Mouse (Mus musculus) liver, embryonic 12.5 days (tissue): ENCODE measurements around the gene Psrc1. TPM values are rescaled to one million over a fixed set of nuclear protein-coding genes. Genes with fewer than 3 reads are reported as not detected.

ENCODE experiments used
- ATAC-seq: fragments of 200-750 bp; cut with Nextera tagmentation; 2 replicates; pipeline ENCODE4 v1.8.0; 2017; ENCODE audit warnings: moderate number of reproducible peaks, mild to moderate bottlenecking, moderate library complexity
- H3K27ac ChIP-seq: fragments of 300-500 bp; sonication (generic); 2 replicates; pipeline ENCODE4 v1.5.1; 2016; ENCODE audit warnings: mild to moderate bottlenecking
- H3K27me3 ChIP-seq: fragments of 300-500 bp; sonication (generic); replicated peaks from 2 replicates; pipeline ENCODE4 v1.6.1; 2016; ENCODE audit warnings: mild to moderate bottlenecking, moderate library complexity
- H3K36me3 ChIP-seq: fragments of 300-500 bp; sonication (generic); 2 replicates; pipeline ENCODE4 v1.6.1; 2016; ENCODE audit warnings: mild to moderate bottlenecking, moderate library complexity
- H3K4me1 ChIP-seq: fragments of 300-500 bp; sonication (generic); 2 replicates; pipeline ENCODE4 v1.6.1; 2016
- H3K4me2 ChIP-seq: fragments of 300-500 bp; sonication (generic); 2 replicates; pipeline ENCODE4 v1.6.1; 2016; ENCODE audit warnings: mild to moderate bottlenecking, moderate library complexity
- H3K4me3 ChIP-seq: fragments of 300-500 bp; sonication (generic); 2 replicates; pipeline ENCODE4 v1.5.1; 2016; ENCODE audit warnings: mild to moderate bottlenecking, moderate library complexity
- H3K9ac ChIP-seq: fragments of 300-500 bp; sonication (generic); 2 replicates; pipeline ENCODE4 v1.6.1; 2016; ENCODE audit warnings: mild to moderate bottlenecking, moderate library complexity
- H3K9me3 ChIP-seq: fragments of 300-500 bp; sonication (generic); replicated peaks from 2 replicates; pipeline ENCODE4 v1.6.1; 2016; ENCODE audit warnings: mild to moderate bottlenecking, moderate library complexity
- WGBS: fragments of 180-500 bp; shearing (Covaris S2); methylation state at CpG from one replicate; pipeline ENCODE4 v1.1.7; 2016; ENCODE audit not compliant: insufficient replicate concordance; 5-methylcytosine and 5-hydroxymethylcytosine counted together
- polyA plus RNA-seq: library from polyadenylated mRNA; unstranded; fragments of >200 nt; fragmentation: Nextera tagmentation; extraction: Ambion mirVana; gene quantifications from 2 replicates; pipeline ENCODE4 v1.2.1, GENCODE M21; 2016

The Psrc1 gene
- polyA plus RNA-seq, 1 experiment from 2014 or later: 21.2 TPM

DNA sequence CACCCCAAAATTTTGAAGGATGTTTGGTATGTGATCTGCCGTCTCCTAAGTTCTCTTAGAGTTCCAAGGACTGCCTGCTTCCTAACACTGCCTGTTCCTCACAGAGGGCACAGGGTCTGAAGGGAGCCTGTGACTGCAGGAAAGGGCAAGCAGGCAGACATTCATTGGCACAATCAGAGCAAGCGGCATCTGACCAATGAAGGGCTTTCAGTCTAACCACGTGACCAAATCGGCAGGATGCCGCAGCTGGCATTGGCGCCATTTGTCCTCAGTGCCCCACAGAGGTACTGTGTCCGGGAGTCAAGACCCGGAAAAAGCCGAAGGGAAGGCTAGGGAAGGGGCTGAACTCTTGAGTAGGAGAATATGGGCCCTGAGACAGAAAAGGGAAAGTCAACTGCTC, 16.5 kb upstream of the Psrc1 start:
- Histone ChIP-seq H3K27me3 (peaks cover 9% of the 10 kb centered on the region; the same call in 1 of the 2 replicates), H3K36me3 (no peaks in the 10 kb centered on the region), H3K4me3 (no peak overlapping the region), H3K9ac (no peak overlapping the region), H3K9me3 (no peaks in the 10 kb centered on the region), H3K4me1 (peaks cover 29% of the 10 kb centered on the region), H3K4me2 (no peak overlapping the region), H3K27ac (no peak overlapping the region)
- 49% methylated on average over 9 of the region's 9 CpGs for WGBS
- ATAC-seq: no peak

DNA sequence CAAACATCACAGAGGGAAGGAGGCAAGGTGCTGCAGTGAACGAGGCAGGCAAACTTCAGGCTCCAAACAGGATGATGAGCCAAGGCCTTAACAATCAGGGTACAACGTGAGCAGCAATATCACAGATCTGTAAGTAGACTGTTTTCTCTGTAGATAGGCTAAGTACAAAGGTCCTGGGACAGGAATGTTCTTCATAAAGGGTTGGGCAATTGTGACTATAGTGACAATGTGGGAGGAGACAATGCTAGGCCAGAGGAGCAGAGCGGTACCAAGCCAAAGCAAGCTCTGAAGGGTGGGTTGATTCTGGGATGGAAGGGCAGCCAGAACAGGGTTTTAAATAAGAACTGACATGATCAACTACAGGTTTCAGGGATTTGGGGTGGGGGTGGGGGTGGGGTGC, 15.8 kb upstream of the Psrc1 start:
- H3K27me3 ChIP-seq: peaks cover 9% of the 10 kb centered on the region; the same call in 1 of the 2 replicates
- H3K4me1 ChIP-seq: peaks cover 33% of the 10 kb centered on the region
- H3K9me3 ChIP-seq: no peaks in the 10 kb centered on the region
- no peak overlapping the region for H3K4me2 ChIP-seq
- H3K36me3 ChIP-seq: no peaks in the 10 kb centered on the region
- no peak overlapping the region for H3K9ac ChIP-seq
- no peak overlapping the region for H3K4me3 ChIP-seq
- H3K27ac ChIP-seq: no peak overlapping the region
- 50% methylated on average over 3 of the region's 3 CpGs for WGBS
- ATAC-seq: no peak

DNA sequence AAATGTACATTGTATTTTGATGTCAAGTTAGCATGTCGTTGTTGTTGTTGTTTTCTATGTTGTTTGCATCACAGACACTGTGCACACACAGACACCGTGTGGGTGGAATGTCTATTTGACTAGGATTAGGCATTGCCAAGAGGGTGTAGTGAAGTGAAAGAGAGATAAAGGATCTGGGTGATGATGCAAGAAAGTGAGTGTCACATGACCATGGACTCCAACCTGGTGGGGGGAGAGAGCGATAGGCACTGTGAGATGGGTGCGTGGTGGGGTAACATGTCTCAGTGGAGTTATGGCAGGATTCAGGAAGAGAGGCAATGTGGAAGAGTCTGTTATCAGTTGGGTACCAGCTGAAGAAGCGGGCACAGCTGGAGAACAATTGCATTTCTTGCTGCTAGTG, 14.9 kb upstream of the Psrc1 start:
- no peak overlapping the region for H3K9ac ChIP-seq
- peaks cover 9% of the 10 kb centered on the region; the same call in 1 of the 2 replicates for H3K27me3 ChIP-seq
- 0 out of 2 replicates have a peak, but pooled peaks have one; percentile 14 for ATAC-seq
- WGBS: 46% methylated on average over 5 of the region's 5 CpGs
- H3K4me1 ChIP-seq: peaks cover 29% of the 10 kb centered on the region
- no peak overlapping the region for H3K4me3 ChIP-seq
- no peak overlapping the region for H3K27ac ChIP-seq
- no peaks in the 10 kb centered on the region for H3K36me3 ChIP-seq
- H3K4me2 ChIP-seq: no peak overlapping the region
- H3K9me3 ChIP-seq: no peaks in the 10 kb centered on the region

DNA sequence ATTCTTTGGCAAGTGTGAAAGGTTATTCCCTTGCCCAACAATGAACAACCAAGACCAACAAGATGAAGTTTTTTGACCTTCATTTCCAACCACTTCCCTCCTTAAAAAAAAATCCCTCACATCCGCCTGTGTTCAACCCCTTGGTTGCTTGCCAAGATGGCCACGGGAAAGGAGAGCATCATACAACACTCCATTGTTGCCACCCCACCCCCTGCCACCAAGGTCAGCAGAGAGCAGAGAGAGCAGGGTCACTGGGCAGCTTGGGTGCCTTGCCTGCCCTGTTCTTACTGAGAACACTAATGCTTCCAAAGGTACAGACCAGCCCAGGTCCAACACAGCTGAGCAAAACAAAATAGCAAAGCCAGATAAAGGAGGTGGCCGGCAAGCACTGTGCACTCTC, 11.4 kb upstream of the Psrc1 start:
- Histone ChIP-seq H3K4me3 (no peak overlapping the region), H3K4me1 (peaks cover 18% of the 10 kb centered on the region), H3K4me2 (no peak overlapping the region), H3K9ac (no peak overlapping the region), H3K36me3 (no peaks in the 10 kb centered on the region), H3K9me3 (no peaks in the 10 kb centered on the region), H3K27me3 (peaks cover 9% of the 10 kb centered on the region; the same call in 1 of the 2 replicates), H3K27ac (no peak overlapping the region)
- 34% methylated on average over 3 of the region's 3 CpGs for WGBS
- ATAC-seq: no peak

DNA sequence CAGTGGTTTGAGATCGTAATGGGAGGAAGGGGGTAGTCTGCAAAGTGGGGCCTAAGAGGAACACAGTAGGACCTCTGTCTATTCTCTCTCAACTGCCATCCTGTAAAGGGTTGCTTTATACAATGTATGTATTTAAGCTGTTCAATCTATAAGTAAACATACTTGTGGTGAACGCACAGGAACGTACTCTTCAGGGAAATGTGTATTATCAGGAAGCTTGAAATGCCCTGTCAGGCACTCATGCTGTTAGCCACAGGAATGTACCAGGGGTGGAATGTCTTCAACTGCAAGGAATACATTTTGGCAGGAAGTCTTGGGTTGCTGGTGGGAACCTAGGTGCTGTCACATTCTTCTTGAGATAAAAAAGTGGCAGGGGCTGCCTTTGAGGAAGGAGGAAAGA, 10.9 kb upstream of the Psrc1 start:
- Histone ChIP-seq H3K4me3 (no peak overlapping the region), H3K27me3 (peaks cover 9% of the 10 kb centered on the region; the same call in 1 of the 2 replicates), H3K4me2 (no peak overlapping the region), H3K9me3 (no peaks in the 10 kb centered on the region), H3K36me3 (no peaks in the 10 kb centered on the region), H3K27ac (no peak overlapping the region), H3K4me1 (peaks cover 18% of the 10 kb centered on the region), H3K9ac (no peak overlapping the region)
- ATAC-seq: no peak
- WGBS: 47% methylated on average over 3 of the region's 3 CpGs

DNA sequence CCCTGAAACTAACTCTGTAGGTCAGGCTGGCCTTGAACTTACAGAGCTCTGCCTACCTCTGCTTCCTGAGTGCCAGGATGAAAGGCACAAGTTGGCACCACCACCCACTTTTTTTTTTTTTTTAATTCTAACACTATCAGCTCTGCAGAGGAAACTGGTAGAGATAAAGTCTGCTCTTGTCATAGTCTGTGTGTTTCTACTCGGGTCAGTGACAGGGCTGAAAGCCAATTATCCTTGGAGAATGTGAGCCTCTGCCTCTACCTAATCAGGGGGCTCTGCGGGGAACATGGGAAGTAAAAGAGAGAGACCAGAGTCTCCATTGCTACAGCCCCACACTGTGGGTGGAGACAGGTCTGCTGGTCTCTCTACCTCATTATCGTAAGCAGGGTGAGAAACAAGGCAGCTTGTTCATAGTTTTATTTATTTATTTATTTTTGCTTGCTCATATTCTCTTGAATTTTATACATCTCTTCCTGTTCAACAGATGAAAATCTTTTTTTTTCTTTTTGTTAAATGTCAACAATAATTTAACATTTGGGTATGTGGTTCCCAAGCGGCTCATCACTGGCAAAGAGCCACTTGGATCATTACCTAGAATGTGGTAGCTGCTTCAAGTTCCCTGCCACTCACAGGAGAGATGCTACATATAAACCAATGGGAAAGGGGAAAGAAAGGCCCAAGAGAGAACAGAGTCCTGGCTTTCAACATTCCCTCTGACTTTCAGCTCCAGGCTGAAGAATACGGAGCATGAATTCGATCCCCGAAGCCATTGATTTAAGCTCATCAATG, 4.6 kb upstream of the Psrc1 start:
- H3K4me3 ChIP-seq: no peak overlapping the region
- no peak for ATAC-seq
- no peaks in the 10 kb centered on the region for H3K9me3 ChIP-seq
- H3K27me3 ChIP-seq: no peaks in the 10 kb centered on the region; the same call in 1 of the 2 replicates
- H3K9ac ChIP-seq: no peak overlapping the region
- no peaks in the 10 kb centered on the region for H3K36me3 ChIP-seq
- H3K4me1 ChIP-seq: peaks cover 42% of the 10 kb centered on the region
- no peak overlapping the region for H3K27ac ChIP-seq
- H3K4me2 ChIP-seq: no peak overlapping the region
- 69% methylated on average over 7 of the region's 7 CpGs for WGBS

DNA sequence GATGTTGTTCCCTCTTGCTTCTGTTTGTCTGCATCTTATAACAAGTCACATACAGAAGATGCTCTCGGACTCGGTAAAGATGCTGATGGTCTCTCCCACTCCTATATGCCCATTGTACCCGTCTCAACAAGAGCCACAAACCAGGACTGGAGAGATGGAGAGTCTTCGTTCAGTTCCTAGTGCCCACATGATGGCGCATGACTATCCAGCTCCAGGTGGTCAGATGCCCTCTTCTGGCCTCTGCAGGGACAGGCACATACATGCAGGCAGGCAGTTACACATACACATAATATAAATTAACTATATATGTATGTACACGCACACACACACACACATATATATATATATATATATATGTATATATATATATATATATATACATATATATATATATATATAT, 2.9 kb upstream of the Psrc1 start:
- peaks cover 57% of the 10 kb centered on the region for H3K4me1 ChIP-seq
- no peaks in the 10 kb centered on the region for H3K27me3 ChIP-seq
- H3K27ac ChIP-seq: no peak overlapping the region
- no peak for ATAC-seq
- H3K36me3 ChIP-seq: peaks cover 9% of the 10 kb centered on the region
- 66% methylated on average over 6 of the region's 6 CpGs for WGBS
- H3K4me2 ChIP-seq: no peak overlapping the region
- no peak overlapping the region for H3K9ac ChIP-seq
- H3K9me3 ChIP-seq: no peaks in the 10 kb centered on the region
- H3K4me3 ChIP-seq: no peak overlapping the region

DNA sequence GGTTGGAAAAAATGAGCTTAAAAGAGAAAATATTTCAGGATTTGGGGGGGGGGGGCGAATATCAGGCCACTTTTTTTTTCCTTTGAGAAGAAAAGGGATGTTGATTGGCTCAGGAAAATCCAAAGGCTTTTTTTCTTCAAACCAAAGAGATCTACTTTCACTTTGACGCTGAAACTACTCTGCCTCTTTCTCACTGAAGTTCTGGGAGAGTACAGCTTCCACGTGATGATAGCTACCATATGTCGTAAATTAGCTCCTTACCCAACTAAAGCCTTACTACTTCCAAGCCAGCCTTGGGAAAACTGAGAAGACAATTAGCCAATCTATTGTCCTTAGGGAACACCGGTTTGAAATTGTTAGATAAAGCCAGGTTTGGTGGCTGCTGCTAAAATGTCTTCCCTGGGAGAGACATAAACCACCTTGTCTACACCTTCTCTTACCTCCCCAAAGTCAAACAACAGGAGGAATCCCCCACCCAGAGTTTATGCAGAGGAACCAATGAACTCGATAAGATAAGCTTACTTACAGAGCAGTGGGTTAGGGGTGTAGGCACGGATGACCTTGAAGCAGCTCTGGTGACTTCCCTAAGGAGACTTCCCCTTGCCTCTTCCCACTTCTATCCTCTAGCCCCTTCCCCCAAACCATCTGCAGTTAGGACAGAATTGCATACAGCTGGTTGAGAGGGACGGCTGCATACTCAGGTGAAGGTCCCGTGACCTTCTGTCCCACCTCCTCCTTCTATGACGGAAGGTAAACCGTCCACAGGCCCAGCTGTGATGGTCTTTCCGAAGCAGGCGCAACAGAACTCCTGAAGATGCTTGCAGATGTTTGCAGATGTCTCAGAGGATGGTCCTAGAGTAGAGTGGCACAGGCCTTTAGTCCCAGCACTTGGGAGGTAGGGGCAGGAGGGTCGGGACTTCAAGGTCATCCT, 1.4 kb upstream of the Psrc1 start:
- Histone ChIP-seq H3K9me3 (no peaks in the 10 kb centered on the region), H3K4me1 (peaks cover 57% of the 10 kb centered on the region), H3K4me2 (peak overlapping the region; percentile 75), H3K27ac (no peak overlapping the region; the same call in 1 of the 2 replicates), H3K36me3 (peaks cover 24% of the 10 kb centered on the region), H3K27me3 (no peaks in the 10 kb centered on the region), H3K4me3 (peak overlapping the region; percentile 45), H3K9ac (peak overlapping the region; percentile 56)
- ATAC-seq: no peak
- WGBS: 38% methylated on average over 14 of the region's 14 CpGs

DNA sequence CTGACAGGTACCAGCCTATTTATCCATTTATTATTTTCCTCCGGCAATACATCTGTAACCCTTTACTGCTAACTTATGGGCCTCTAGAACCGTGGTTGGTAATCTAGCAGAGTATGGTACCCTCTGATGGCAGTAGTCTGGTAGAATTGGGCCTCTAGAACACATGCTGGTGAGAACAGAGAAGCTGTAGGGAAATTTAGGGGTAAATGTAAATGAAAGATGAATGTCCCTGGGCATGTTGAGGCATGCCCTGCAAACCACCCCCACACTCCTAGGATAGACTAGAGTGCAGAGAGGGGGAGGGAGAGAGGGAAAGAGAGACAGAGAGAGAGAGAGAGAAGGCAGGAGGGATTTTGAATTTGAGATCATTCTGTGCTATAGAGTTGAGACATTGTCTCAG, 786 bp downstream of the Psrc1 start:
- no peaks in the 10 kb centered on the region for H3K27me3 ChIP-seq
- peak overlapping the region; percentile 75 for H3K4me2 ChIP-seq
- WGBS: 40% methylated on average over 2 of the region's 2 CpGs
- peak overlapping the region; percentile 71 for H3K4me3 ChIP-seq
- peaks cover 31% of the 10 kb centered on the region for H3K36me3 ChIP-seq
- peaks cover 55% of the 10 kb centered on the region for H3K4me1 ChIP-seq
- H3K27ac ChIP-seq: peak overlapping the region; percentile 33
- ATAC-seq: no peak
- no peaks in the 10 kb centered on the region for H3K9me3 ChIP-seq
- peak overlapping the region; percentile 70 for H3K9ac ChIP-seq

DNA sequence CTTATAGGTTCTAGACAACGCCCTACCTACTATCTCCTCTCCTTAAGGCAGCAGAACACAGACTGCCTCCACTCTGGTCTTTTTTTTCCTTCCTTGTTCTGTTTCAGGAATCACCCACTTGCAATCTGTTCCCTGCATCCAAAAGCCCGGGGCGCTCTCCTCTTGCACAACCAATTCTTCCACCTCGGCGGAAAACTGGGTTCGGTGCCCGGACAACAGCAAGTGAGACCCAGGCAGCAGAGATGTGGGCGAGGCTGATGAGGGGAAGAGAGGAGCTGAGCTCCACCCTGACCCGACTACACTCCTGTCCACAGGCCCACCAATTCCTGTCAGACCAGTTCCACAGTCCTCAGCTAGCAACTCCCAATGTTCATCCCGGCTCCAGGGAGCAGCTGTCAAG, 2.5 kb downstream of the Psrc1 start:
- Histone ChIP-seq H3K4me2 (no peak overlapping the region), H3K9ac (no peak overlapping the region), H3K4me3 (no peak overlapping the region), H3K9me3 (no peaks in the 10 kb centered on the region), H3K27ac (no peak overlapping the region), H3K36me3 (peaks cover 31% of the 10 kb centered on the region), H3K27me3 (peaks cover 5% of the 10 kb centered on the region; the same call in 1 of the 2 replicates), H3K4me1 (peaks cover 48% of the 10 kb centered on the region)
- ATAC-seq: no peak
- WGBS: 79% methylated on average over 10 of the region's 10 CpGs

DNA sequence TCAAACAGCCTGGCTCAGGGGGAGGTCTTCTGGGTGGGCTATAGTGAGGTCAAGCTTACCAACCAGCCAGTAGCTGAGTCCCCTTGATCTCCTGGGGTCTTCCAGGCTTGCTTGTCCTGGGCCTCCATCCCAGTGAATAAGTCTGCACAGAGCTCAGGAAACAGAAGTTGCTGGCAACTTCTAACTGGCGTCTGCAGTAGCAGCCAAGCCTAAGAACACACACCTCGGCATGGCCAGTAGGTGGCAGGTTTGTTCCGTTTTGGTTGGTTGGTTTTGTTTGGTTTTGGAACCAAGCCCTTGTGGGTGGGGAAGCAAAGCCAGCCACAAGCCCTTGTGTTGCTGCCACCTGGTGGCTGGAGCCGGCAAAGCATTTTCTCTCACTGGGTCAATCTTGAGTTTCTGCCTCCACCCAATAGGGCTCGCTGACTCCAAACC, 5.5 kb downstream of the Psrc1 start:
- peaks cover 31% of the 10 kb centered on the region for H3K36me3 ChIP-seq
- WGBS: 1% methylated on average over 5 of the region's 5 CpGs
- no peak overlapping the region for H3K27ac ChIP-seq
- peaks cover 28% of the 10 kb centered on the region for H3K4me1 ChIP-seq
- no peak overlapping the region for H3K4me3 ChIP-seq
- H3K9me3 ChIP-seq: no peaks in the 10 kb centered on the region
- H3K27me3 ChIP-seq: peaks cover 19% of the 10 kb centered on the region; the same call in 1 of the 2 replicates
- peak; percentile 79 for ATAC-seq
- H3K9ac ChIP-seq: no peak overlapping the region
- peak overlapping the region; percentile 32 for H3K4me2 ChIP-seq

DNA sequence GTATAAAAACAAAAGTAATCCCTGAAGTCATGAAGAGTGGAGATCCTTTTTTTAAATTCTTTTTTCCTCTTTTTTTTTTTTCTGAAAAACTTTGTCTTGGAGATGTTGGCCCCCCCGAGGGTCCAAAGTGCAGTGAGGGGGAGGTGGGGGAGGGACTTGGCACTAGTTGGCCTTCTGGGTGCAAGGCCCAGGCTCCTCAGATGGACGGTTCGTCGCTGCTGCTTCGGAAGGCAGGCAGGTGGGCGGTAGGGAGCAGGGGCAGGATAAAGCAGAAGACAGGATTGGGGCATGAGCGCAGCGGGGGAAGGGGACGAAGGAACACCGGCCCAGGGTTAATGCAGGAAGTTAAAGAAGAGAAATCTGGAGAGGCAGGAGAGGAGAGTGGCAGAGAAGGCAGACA, 8.7 kb downstream of the Psrc1 start:
- Histone ChIP-seq H3K4me3 (no peak overlapping the region), H3K27ac (no peak overlapping the region), H3K4me1 (peaks cover 14% of the 10 kb centered on the region), H3K4me2 (0 out of 2 replicates have a peak overlapping the region, but pooled peaks have one; percentile 10), H3K27me3 (peaks cover 23% of the 10 kb centered on the region; the same call in 1 of the 2 replicates), H3K9ac (no peak overlapping the region), H3K9me3 (no peaks in the 10 kb centered on the region), H3K36me3 (peaks cover 6% of the 10 kb centered on the region)
- no peak for ATAC-seq
- 26% methylated on average over 10 of the region's 10 CpGs for WGBS
